Comparison of ENCODE assay signal across 8 mouse cellular contexts in genomic region chr5:100166591-100167491, GRCm38 (mm10). TPM values are rescaled to one million over a fixed set of nuclear protein-coding genes. Genes with fewer than 3 reads are reported as not detected.
DNase-seq lines count a peak whose midpoint lies in the region; ATAC-seq and TF ChIP-seq lines count a peak whose summit lies in the region.
"Had no signal": no experiment of that assay in that cellular context is flagged by ENCODE, and none has a peak within 500 bp of the region (broad histone marks: within the 10 kb centered on the region; RNA-seq: fewer than 3 reads in every experiment).

No protein-coding gene starts in this region.

- DNase-seq in B cell, adult 2 months = peak; percentile 52 to 59
- no peak for DNase-seq in Patski (ENCODE audit: low read depth, low spot score)
- DNase-seq in limb, embryonic 11.5 days (ENCODE audit: low spot score) = peak; percentile 79
- peak; percentile 23 for DNase-seq in ovary, postnatal 14 days (ENCODE audit: low spot score)

- no peak for ATAC-seq in intestine, postnatal 0 days
- ATAC-seq in intestine, embryonic 15.5 days = no peak
- no peak for ATAC-seq in Patski
- ATAC-seq in common myeloid progenitor, adult 5-6 weeks (replicated peaks; ENCODE audit: low read depth, poor library complexity, severe bottlenecking) = peak; percentile 87
- no peak for ATAC-seq in limb, embryonic 11.5 days (ENCODE audit: insufficient number of reproducible peaks, low FRiP score, low TSS enrichment, low read depth)

- no peak overlapping the region for H3K4me2 ChIP-seq in intestine, postnatal 0 days (replicated peaks; ENCODE audit: low read depth)
- no peak overlapping the region for H3K4me2 ChIP-seq in intestine, embryonic 15.5 days (replicated peaks)
- H3K4me2 ChIP-seq in limb, embryonic 11.5 days (ENCODE audit: low read depth, severe bottlenecking) = no peak overlapping the region
- H3K4me2 ChIP-seq: embryonic facial prominence, embryonic 15.5 days had no signal

- TF ChIP-seq CTCF in intestine, postnatal 0 days (IDR thresholded peaks at IDR 0.05; ENCODE audit: low read depth) = peak; percentile 78
- peak; percentile 61 for TF ChIP-seq CTCF in Patski (IDR thresholded peaks at IDR 0.05)

- H3K27ac ChIP-seq in intestine, postnatal 0 days (ENCODE audit: low read depth, low read length) = no peak overlapping the region
- no peak overlapping the region for H3K27ac ChIP-seq in intestine, embryonic 15.5 days
- H3K27ac ChIP-seq in limb, embryonic 11.5 days (replicated peaks; ENCODE audit: low read depth, low read length) = no peak overlapping the region
- H3K27ac ChIP-seq: embryonic facial prominence, embryonic 15.5 days had no signal

- WGBS in intestine, postnatal 0 days = 56% methylated on average over 14 of the region's 14 CpGs
- WGBS in intestine, embryonic 15.5 days = 51% methylated on average over 14 of the region's 14 CpGs
- 46% methylated on average over 14 of the region's 14 CpGs for WGBS in limb, embryonic 11.5 days

- H3K9me3 ChIP-seq in intestine, postnatal 0 days (ENCODE audit: control insufficient read depth) = no peaks in the 10 kb centered on the region
- H3K9me3 ChIP-seq in intestine, embryonic 15.5 days = no peaks in the 10 kb centered on the region
- no peaks in the 10 kb centered on the region for H3K9me3 ChIP-seq in limb, embryonic 11.5 days (ENCODE audit: control insufficient read depth, low read length)
- H3K9me3 ChIP-seq: embryonic facial prominence, embryonic 15.5 days had no signal

- no peak overlapping the region for H3K4me3 ChIP-seq in intestine, postnatal 0 days (ENCODE audit: low read depth, low read length)
- no peak overlapping the region for H3K4me3 ChIP-seq in intestine, embryonic 15.5 days (replicated peaks)
- H3K4me3 ChIP-seq in limb, embryonic 11.5 days (ENCODE audit: low read depth, low read length) = no peak overlapping the region
- H3K4me3 ChIP-seq: embryonic facial prominence, embryonic 15.5 days had no signal

- no peak overlapping the region for H3K9ac ChIP-seq in intestine, postnatal 0 days (ENCODE audit: low read depth, low read length)
- no peak overlapping the region for H3K9ac ChIP-seq in intestine, embryonic 15.5 days
- no peak overlapping the region for H3K9ac ChIP-seq in limb, embryonic 11.5 days (ENCODE audit: low read length)
- H3K9ac ChIP-seq: embryonic facial prominence, embryonic 15.5 days had no signal

- H3K36me3 ChIP-seq in intestine, postnatal 0 days (ENCODE audit: control insufficient read depth, insufficient read depth) = no peaks in the 10 kb centered on the region
- H3K36me3 ChIP-seq in intestine, embryonic 15.5 days = no peaks in the 10 kb centered on the region
- no peaks in the 10 kb centered on the region for H3K36me3 ChIP-seq in limb, embryonic 11.5 days (ENCODE audit: control insufficient read depth, insufficient read depth, low read length)
- H3K36me3 ChIP-seq: embryonic facial prominence, embryonic 15.5 days had no signal

- H3K4me1 ChIP-seq in intestine, postnatal 0 days (replicated peaks; ENCODE audit: control insufficient read depth, insufficient read depth, low read length) = no peaks in the 10 kb centered on the region
- H3K4me1 ChIP-seq in intestine, embryonic 15.5 days (replicated peaks) = 0 out of 2 replicates have a peak, but pooled peaks cover 3% of the 10 kb centered on the region
- no peaks in the 10 kb centered on the region for H3K4me1 ChIP-seq in limb, embryonic 11.5 days (ENCODE audit: control insufficient read depth, insufficient read depth, low read length)
- H3K4me1 ChIP-seq: embryonic facial prominence, embryonic 15.5 days had no signal

- in situ Hi-C loops in Patski (cut with MboI; ENCODE audit: low pct_unique_long_range_greater_than_20kb) = no loop called here

- POLR2A ChIA-PET in Patski (lab: Charles Lee) = no interaction called here

- H3K27me3 ChIP-seq in intestine, postnatal 0 days (replicated peaks; ENCODE audit: control insufficient read depth, insufficient read depth, low read length) = no peaks in the 10 kb centered on the region
- no peaks in the 10 kb centered on the region for H3K27me3 ChIP-seq in intestine, embryonic 15.5 days (replicated peaks)
- H3K27me3 ChIP-seq in Patski = peaks cover 5% of the 10 kb centered on the region
- H3K27me3 ChIP-seq in limb, embryonic 11.5 days (ENCODE audit: control insufficient read depth, insufficient read depth, low read length) = no peaks in the 10 kb centered on the region
- H3K27me3 ChIP-seq: embryonic facial prominence, embryonic 15.5 days had no signal

- CTCF ChIA-PET in Patski (lab: Charles Lee) = interaction anchor here (0.6 kb wide), 2 partner anchors 26 to 155 kb away, joined by 3 to 4 read pairs; no protein-coding TSS in a partner anchor

RNA-seq across cellular contexts. Expression of gene Tmem150c, which starts 7.2 kb away (rescaled TPM):
- 0.93 and 1.1 TPM in 2 replicates for polyA plus RNA-seq in intestine, postnatal 0 days (2015; fragmentation: Nextera tagmentation; extraction: Ambion mirVana)
- polyA plus RNA-seq in intestine, embryonic 15.5 days (2015; fragmentation: Nextera tagmentation; extraction: Ambion mirVana) = 2.3 and 2.5 TPM in 2 replicates
- polyA plus RNA-seq in Patski (2021) = not detected
- not detected in 2 replicates for total RNA-seq in common myeloid progenitor, adult 5-6 weeks (2017)
- 0.40 and 0.43 TPM in 2 replicates for polyA plus RNA-seq in limb, embryonic 11.5 days (2014; fragmentation: Nextera tagmentation; extraction: Ambion mirVana)
